Mouse (Mus musculus) brain, embryonic 18.5 days (tissue): ENCODE measurements around the gene Fam133b.
"Not testable (repeated sequence)": the region's sequence is repeated elsewhere in the genome, so short reads cannot be mapped to it uniquely, and the experiment has no call there.

ENCODE experiments used
- DNase-seq: peaks from one replicate; pipeline ENCODE4 v3.0.0-alpha.2; 2012; ENCODE audit warnings: low read depth, low spot score

Fam133b gene

DNA sequence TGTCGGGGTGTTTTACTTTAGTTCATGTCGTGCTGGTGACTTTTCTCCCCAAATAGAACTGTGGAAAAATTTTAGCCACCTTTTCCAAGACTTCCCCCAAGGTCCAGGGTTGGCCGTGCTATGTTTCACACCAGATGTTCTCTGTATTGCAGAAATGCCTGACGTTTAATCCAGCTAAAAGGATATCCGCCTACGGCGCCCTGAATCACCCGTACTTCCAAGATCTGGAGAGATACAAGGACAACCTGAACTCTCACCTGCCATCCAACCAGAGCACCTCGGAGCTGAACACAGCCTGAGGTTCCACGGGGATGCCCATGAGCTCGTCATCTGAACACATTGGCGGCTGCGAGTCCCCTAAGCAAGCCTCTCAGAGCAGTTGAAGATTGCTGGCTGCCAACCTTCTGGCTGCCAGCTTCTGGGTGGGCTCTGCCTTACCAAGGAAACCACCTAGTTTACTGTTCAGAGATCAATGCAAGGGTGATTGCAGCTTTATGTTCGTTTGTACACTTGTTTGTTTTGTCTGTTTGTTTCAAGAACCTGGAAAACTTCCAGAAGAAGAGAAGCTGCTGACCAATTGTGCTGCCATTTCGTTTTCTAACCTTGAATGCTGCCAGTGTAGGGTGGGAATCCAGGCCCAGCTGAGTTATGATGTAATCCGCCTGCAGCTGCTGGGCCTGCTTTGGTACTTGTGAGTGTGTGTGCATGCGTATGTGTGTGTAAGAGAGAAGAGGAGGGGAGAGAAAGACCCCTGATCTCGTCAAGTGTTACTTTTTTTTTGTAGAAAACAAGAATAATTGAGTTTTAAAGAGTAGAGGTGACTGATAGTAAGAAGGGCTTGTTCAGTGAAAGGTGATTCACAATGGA lies 22.9 kb upstream of the Fam133b start:
- no peak for DNase-seq

DNA sequence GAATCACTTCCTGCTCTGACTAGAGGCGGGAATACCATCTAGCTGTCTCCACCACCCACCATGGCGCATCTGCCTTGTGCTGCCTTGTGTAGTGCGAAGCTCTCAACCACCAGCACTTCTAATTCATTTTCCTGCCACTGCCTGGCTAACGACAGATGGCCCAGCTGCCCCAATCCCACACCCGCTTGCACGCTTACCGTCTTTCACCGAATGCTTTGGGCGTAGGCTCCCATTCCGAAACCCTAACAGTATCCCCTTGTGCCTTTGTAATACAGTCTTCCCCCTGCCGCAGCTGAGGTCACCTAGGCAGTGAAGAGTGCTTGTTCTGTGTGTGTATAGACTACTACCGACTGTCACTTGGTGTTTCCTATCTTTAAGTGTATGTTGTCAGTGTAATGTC lies 21.9 kb upstream of the Fam133b start:
- DNase-seq = no peak

DNA sequence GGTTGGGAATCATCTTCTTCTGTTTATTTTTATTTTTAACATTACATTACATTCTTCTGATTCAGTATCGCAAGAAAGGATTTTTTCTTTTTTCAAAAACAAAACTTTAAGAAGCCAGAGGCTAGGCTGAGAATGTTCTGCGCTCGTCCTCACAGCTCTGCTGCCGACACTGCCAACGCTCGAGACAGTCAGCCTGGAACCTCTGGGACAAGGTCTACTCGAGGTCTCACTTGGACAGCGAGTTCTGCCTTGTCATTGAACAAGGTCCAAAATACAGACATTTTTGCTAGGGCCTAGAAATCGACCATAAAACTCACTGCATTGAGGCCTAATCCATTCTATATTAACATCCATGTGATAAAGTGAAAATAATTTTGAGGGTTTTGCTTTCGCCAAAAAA lies 20.8 kb upstream of the Fam133b start:
- no peak for DNase-seq

DNA sequence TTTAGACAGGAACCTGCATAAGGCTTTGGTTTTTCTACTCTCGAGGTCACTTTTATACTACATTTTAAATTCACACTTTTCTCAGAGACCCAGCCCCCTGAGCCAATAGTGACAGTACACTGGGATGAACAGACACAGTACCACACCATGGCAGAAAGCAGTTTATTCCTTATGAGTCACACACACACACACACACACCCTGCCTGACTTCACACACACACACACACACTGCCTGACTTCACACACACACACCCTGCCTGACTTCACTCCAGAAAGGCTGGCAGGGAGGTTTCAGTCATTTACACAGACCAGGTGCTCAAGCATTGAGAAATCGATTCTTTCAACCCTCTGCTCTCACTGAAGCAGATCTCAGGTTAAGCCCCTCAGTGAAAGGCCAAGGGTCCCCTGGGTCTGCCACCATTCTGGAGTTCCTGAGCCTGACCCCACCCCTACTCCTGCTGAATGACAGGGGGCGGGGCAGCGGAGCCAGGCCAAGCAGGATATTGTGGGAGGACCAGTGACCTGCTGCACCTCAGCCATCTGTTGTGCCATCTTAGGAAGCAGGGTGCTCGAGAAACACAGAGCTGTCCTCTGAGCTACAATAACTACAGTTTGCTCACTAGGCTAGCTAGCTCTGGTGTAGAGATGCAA lies 16.5 kb upstream of the Fam133b start:
- DNase-seq = no peak

DNA sequence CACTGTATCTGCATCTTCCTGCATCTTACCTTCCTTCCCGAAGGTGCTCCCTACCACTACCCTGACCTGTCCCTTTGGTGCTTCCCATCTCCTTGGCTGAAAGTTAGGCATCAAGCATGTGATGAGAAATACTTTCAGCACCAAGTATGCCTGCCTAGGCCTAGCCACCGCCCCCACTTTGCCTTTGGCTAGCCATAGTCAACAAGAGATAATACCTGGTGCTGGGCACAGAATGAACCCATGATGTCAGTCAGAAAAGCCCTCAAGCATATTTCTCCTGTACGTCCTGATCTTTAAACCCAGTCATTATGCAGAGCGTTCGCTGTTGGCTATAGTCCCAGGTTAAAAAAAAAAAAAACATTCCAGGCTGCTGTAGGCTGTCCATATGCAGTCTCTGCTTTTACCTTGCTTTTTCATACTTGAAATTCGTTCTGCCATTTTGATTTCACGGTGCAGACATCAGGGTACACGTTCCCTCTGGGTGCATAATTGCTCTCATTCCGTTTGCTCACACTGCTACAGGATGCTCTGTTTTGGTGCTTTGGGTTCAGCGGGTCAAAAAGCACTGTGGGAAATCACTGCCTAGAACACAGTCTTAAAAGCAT lies 13.9 kb upstream of the Fam133b start:
- no peak for DNase-seq

DNA sequence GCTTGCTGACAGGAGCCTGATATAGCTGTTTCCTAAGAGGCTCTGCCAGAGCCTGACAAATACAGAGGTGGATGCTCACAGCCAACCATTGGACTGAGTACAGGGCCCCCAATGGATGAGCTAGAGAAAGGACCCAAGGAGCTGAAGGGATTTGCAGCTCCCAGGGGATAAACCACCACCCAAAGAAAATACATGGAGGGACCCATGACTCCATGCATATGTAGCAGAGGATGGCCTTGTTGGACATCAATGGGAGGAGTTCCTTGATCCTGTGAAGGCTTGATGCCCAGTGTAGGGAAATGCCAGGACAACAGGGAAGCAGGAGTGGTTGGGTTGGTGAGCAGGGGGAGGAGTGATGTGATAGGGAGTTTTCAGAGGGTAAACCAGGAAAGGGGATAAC lies 11.6 kb upstream of the Fam133b start:
- not testable (repeated sequence) for DNase-seq

DNA sequence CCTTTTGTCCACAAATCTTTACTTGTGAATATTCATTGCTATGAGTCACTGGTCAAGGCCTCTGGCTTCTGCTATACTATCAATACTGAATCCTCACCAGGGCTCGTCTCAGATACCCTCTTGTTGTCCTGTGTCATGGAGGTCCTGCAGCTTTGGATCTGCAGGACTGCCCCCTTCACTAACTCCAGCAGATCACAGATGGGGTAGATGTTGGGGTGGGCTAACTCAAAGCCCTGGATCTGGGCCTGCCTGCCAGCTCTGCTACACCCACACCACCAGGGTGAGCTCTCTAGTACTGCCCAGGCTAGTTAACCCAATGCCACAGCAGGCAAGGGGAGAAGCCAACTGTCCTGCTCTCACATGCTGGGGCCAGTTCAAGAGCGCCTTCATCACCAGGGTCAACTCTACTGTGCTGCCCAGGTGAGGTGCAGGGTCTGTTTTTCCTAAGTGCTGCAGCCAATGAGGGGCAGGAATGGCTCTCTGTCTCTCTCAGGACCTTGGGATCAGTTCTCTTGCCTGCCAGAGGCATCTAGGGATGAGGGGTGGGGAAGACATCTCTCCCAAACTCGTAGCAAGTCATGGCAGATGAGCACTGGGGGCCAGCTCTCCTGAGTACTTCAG lies 6.9 kb upstream of the Fam133b start:
- DNase-seq = no peak

DNA sequence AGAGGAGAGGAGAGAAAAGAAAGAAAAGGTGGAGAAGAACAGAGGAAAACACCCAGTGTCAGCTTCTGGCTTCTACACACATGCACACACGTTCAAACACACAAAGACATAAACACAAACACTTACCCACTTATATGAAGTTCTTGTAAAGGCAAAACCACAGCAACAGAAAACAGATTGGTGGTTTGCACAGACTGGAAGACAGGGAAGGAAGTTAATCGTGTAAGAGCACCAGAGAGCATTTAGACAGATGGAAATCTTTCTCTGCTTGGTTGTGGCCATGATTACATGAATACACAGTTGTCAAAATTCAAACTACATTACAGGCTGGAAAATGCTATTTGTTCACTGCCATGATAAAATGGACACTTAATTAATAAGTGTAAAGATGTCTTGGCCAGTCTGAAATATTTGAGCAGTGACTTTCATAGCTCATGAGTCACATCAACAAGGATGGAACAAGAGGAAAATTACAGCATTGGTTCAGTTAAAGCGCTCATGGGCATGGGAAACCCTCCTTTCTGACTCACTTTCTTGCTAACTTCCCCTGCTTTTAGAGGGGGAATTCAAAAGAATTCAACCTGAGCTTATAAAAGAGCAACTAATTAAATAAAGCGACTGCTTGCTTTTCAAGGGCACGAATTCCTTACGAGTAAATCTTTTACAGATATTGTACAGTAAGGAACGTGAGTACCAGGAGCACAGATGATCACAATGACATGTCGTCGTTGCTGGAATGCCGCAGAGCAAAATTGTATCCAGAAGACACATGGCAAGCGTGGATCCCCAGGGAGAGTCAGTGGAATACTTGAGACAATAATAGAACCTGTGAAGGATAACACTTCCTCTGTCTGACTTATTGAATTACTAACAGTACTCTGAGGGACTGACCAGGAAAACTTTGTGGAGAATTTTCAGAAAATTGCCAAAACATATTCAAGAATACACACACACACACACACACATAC lies 4.8 kb upstream of the Fam133b start:
- no peak for DNase-seq

DNA sequence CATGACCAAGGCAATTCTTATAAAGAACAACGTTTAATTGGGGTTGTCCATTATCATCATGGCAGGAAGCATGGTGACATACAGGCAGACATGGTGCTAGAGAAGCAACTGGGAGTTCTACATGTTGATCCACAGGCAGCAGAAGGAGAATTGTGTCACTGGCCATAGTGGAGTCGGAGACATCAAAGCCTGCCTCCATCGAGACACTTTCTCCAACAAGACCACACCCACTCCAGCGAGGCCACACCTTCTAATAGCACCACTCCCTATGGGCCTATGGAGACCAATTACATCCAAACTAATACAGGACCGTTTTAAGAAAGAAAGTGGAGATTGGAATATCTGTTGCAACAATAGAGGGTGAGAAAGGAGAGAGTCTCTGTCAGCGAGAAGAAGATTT lies 1.8 kb upstream of the Fam133b start:
- no peak for DNase-seq

DNA sequence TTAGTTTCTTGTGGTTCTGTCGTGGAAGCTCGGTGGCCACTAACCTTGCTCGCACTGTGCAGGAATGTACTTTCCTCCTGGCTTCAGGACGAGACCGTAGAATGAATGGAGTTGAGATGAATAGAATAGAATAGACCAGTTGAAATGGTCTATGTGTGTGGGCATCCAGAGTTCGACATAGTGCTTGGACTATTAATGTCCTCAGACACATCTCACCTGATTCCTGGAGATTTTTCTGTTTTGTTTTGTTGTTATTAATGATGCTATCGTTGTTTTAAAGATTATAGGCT lies 792 bp downstream of the Fam133b start:
- no peak for DNase-seq

DNA sequence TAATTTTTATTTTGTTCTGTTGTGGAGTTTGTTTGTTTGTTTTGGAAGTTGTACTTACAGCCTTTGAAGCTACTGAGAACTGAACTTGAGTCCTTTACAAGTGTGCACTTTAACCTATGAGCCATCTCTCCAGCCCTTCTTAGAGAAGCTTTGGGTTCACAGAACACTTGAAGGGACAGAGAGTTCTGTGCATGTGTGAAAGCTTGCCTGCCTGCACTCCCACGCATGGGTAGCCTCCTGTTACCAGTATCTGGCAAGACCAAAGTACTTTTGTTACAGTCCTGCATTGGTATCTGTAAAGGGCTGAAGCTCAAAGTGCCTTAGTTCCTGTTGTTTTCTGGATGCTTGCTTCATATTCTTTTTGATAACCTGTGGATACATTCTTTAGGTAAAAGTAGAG lies 2.6 kb downstream of the Fam133b start:
- DNase-seq = no peak

DNA sequence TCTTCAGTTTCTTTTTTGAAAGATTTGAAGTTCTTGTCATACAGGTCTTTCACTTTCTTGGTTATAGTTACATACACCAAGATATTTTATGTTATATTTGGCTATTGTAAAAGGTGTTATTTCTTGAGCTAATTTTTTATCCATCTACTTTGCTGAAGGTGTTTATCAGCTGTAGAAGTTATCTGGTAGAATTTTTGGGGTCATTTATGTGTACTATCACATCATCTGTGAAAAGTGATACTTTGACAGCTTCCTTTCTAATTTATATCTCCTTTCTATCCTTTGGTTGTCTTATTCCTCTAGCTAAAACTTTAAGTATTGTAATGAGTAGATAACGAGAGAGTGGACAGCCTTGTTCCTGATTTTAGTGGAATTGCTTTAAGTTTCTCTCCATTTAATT lies 7.8 kb downstream of the Fam133b start:
- no peak for DNase-seq

DNA sequence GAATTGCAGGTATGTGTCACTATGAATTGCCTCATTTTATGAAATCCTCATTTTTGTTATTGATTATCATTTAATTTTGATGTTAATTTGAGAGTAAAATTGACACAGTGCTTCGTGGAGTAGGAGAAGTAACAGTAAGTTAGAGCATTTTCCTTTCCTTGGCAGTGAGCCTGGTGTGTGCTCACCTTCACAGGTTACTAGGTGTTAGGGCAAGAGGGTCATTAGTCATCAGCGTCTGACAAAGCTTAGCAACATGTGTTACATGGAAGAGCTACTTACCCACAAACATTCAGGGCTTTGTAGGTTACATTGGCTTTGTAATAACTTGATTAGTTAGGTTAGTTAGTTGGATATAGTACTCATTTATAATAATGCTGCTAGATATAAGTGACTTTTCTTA lies 10.6 kb downstream of the Fam133b start:
- DNase-seq = no peak

DNA sequence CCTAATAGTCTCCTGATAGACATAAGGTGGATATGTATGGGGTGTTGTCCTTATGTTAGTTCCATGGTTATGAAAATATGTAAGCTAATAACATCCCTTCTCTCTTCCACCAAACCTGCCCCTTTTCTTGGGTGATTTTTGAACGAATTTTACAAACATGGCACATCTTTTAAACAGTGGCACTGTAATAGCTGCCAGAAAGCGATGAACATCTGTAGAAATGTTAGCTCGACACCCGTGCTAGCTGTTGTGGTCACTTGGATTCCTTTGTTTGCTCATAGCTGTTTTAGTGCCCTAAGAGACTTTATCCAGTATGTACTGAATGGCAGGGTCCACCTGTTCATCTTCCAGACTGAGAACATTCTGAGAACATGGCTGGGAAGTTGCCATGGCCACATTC lies 27.6 kb downstream of the Fam133b start, which contains the start of gene 1700109H08Rik:
Gene 1700109H08Rik, plus strand, starts transcription at position 301 of the 400 bp plus-strand sequence.
- no peak for DNase-seq

DNA sequence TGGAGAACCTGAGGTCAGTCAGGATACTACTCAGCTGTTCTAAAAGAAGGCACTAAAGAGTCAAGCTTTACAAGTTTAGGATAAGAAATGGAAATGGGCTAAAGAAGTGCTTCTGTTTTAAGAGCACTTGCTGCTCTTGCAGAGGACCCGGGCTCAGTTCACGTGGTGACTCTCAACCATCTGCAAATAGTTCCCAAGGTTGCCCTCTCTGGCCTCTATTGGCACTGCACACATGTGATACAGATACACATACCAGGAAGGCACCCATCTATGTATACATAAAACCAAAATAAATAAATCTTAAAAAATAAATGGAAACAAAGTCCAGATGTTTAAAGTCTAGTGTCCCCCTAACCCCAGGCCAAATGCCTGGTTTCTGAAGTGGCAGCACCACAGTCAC lies 31.2 kb downstream of the Fam133b start:
- no peak for DNase-seq

DNA sequence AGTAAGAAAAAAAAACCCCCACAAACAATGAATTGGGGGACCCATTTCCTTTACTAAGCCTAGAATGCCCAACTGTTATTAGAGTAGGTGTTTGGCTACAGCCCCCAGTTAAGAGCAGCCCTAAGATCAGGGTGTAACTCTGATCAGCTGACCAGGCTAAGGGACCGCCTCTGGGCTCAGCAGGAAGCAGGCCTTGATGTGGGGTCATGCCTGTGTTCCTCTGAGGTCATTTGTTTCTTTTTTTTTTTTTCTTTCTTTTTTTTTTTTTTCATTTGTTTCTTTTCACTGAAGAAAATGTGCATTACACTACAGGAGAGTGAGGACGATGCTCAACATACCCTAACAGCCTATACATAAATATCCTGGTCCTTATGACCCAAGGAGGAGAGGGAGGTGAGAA lies 34.3 kb downstream of the Fam133b start:
- DNase-seq = no peak

DNA sequence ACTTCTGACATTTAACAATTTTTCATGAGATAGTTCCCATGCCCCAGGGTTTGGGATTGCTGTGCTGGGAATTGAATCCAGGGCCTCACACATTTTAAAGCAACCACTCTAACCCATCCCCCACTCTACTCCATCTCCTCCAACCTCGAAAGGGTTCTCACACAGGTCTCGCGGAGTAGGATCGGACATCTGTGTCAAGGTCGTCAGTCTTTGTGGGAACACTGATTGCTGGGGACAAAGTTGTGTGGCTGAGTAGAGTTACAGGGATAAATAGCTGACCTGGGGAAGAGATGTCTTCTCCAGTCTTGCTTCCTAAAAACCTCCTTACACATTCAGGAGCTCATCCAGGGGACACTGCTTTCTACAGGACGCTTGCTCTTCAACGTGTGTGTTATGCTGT lies 35.4 kb downstream of the Fam133b start:
- DNase-seq = no peak

DNA sequence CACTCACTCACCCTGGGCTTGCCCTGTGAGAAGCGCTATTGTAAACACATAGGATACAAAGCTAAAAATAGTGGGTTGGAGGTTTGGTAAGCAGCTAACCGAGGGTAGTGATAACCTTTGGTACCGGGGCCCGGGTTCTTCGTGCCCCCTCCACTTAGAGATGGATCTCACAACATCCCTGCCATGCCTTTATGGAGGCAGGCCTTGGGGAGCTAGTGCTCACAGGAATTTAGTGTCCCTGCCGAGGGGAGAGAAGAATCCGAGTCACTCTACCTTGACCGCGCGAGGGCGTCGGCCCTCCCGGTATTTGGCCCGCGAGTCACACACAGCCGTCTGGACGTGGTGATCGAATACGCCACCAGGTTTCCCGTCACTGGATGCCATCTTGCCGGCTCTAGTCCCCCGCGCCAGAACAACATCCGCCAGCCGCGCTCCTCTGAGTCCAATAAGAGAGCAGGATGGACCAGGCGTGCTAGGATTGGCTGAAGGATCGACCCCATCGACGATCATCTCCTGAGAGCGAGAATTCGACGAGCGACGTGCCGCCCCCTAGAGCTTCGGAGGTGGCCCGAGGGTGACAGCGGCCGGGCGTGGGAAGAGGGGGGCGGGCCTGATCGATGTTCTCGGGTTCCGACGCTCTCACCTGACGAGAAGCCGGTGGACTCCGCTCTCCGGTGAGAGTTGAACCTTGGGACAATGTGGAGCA lies 52.2 kb downstream of the Fam133b start, which contains the start of gene Pex1:
Gene Pex1, plus strand, starts transcription at position 374 of the 706 bp plus-strand sequence.
- peak; percentile 96 for DNase-seq

DNA sequence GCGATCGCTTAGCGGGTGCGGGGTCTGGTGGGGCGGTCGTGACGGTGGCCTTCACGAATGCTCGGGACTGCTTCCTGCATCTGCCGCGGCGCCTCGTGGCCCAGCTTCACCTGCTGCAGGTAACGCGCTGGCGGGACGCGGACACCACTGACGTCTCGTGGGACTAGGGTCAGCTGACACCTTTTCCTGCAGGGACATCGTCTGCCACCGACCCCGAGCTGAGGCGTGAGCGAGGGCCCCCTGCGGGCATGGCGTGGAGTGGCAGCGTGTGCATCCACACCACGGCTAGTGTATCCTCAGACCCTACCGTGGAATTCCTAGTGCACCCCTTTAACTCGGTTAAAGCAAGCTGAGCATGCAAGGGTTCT lies 52.8 kb downstream of the Fam133b start, which contains the start of gene Rbm48:
Gene Rbm48, minus strand, starts transcription at position 187 of the 368 bp plus-strand sequence.
- DNase-seq = peak; percentile 67

DNA sequence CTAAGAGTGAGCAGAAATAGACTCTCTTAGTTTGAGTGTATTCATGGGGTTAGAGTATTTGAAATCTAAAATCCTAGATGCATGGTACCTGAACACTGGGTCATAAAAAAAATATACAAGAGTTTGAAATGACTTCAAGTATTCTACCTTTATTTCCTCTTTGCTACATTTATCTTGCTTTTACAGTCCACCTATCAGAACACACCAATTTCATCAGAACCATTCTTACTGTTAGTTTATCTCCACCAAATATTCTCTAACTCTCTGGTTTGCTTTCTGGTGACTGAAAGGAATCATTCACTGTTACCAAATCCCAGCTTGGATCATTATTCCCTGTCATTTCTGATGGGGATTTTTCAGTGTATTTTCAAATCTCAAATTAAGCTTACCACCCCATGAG lies 53.5 kb downstream of the Fam133b start:
- DNase-seq = no peak

DNA sequence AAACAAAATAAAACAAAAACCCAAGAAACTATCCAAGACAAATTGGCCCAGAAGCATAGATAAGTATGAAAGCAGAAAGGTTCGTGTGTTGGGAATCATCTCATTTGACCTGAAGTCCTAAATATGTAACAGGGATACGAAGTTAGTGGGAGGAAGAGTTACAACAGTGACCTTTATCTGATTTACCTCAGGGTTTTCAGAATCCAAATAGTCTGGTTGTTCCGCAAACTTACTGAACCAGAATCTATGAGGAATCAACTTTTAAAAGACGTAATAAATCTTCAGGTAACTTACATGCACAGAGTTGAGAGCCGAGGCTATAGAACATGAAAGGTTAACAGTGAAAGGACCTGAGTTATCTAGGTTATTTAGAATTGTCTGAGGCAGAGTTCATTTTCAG lies 55.1 kb downstream of the Fam133b start:
- DNase-seq = no peak
